Mouse (Mus musculus) forebrain, embryonic 12.5 days (tissue): ENCODE measurements around the gene Parp3. TPM values are rescaled to one million over a fixed set of nuclear protein-coding genes. Genes with fewer than 3 reads are reported as not detected.
A peak's percentile ranks its signal among the peaks of the same experiment; 100 is the strongest.

Source experiments
- ATAC-seq: fragments of 200-750 bp; cut with Nextera tagmentation; 2 replicates; pipeline ENCODE4 v1.8.0; 2017; ENCODE audit warnings: moderate TSS enrichment; ENCODE audit not compliant: low FRiP score
- H3K27ac ChIP-seq: fragments of 300-500 bp; sonication (generic); 2 replicates; pipeline ENCODE4 v1.5.1; 2016; ENCODE audit warnings: mild to moderate bottlenecking
- H3K27me3 ChIP-seq: fragments of 300-500 bp; sonication (generic); 2 replicates; pipeline ENCODE4 v1.6.1; 2016; ENCODE audit warnings: mild to moderate bottlenecking
- H3K36me3 ChIP-seq: fragments of 300-500 bp; sonication (generic); replicated peaks from 2 replicates; pipeline ENCODE4 v1.6.1; 2016; ENCODE audit warnings: mild to moderate bottlenecking
- H3K4me1 ChIP-seq: fragments of 300-500 bp; sonication (generic); 2 replicates; pipeline ENCODE4 v1.6.1; 2016
- H3K4me2 ChIP-seq: fragments of 300-500 bp; sonication (generic); 2 replicates; pipeline ENCODE4 v1.6.1; 2016; ENCODE audit warnings: mild to moderate bottlenecking, moderate library complexity
- H3K4me3 ChIP-seq: fragments of 300-500 bp; sonication (generic); replicated peaks from 2 replicates; pipeline ENCODE4 v1.5.1; 2016; ENCODE audit warnings: mild to moderate bottlenecking
- H3K9ac ChIP-seq: fragments of 300-500 bp; sonication (generic); 2 replicates; pipeline ENCODE4 v1.6.1; 2016; ENCODE audit warnings: mild to moderate bottlenecking
- H3K9me3 ChIP-seq: fragments of 300-500 bp; sonication (generic); 2 replicates; pipeline ENCODE4 v1.6.1; 2016
- WGBS: fragments of 180-500 bp; shearing (Covaris S2); methylation state at CpG from one replicate; pipeline ENCODE4 v1.1.7; 2016; 5-methylcytosine and 5-hydroxymethylcytosine counted together
- polyA plus RNA-seq: library from polyadenylated mRNA; unstranded; fragments of >200 nt; fragmentation: Nextera tagmentation; extraction: Ambion mirVana; gene quantifications from 2 replicates; pipeline ENCODE4 v1.2.1, GENCODE M21; 2016

Gene Parp3
- polyA plus RNA-seq, 1 experiment from 2014 or later = 0.83 TPM

- WGBS = 90% methylated on average over 12 of the region's 12 CpGs
- H3K4me2 ChIP-seq = no peak overlapping the region
- H3K4me3 ChIP-seq = no peak overlapping the region
- H3K36me3 ChIP-seq = peaks cover 72% of the 10 kb centered on the region
- no peaks in the 10 kb centered on the region for H3K9me3 ChIP-seq
- peaks cover 57% of the 10 kb centered on the region for H3K4me1 ChIP-seq
- no peak overlapping the region for H3K9ac ChIP-seq
- ATAC-seq = no peak
- no peak overlapping the region for H3K27ac ChIP-seq
- peaks cover 19% of the 10 kb centered on the region for H3K27me3 ChIP-seq
These were observed 14.3 kb downstream of the Parp3 start for GRCm38 (mm10) chr9:106462430-106462800.

DNA sequence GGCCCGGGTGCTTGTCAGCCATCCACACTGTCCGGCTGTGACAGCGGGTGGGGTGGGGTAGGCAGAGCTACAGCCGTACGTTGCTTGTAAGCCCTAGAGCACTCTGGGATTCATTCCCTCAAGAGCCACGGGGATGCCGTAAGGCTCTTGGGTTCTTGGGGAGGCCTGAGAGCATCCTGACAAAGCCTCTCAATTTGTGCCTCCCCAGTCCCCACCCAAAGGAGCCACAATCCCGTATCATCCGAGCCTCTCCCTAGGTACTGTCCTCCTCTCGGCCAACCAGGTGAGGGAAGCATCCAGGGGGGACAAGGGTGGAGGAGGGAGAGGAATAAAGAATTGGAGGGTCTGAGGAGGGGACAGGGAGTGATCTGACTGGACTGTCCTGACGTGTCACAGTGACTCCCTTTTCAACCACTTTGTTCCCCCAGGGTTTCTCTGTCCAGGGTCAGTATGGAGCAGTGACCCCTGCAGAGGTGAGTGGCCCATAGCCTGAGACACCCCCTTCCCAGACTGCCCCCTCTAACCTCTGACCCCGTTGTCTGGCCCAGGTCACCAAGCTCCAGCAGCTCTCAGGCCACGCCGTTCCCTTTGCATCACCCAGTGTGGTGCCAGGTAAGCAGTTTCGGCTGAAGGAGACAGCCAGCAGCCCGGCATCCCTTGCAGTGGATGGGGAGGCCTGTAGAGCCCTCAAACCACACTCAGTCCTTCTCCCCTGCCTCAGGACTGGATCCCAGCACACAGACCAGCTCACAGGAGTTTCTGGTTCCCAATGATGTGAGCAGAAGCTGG lies 14.9 kb downstream of the Parp3 start:
- H3K27me3 ChIP-seq = peaks cover 19% of the 10 kb centered on the region
- ATAC-seq = no peak
- no peaks in the 10 kb centered on the region for H3K9me3 ChIP-seq
- H3K4me1 ChIP-seq = peaks cover 62% of the 10 kb centered on the region
- peaks cover 78% of the 10 kb centered on the region for H3K36me3 ChIP-seq
- H3K4me2 ChIP-seq = no peak overlapping the region
- no peak overlapping the region for H3K9ac ChIP-seq
- H3K27ac ChIP-seq = no peak overlapping the region
- H3K4me3 ChIP-seq = no peak overlapping the region
- WGBS = 80% methylated on average over 16 of the region's 16 CpGs

DNA sequence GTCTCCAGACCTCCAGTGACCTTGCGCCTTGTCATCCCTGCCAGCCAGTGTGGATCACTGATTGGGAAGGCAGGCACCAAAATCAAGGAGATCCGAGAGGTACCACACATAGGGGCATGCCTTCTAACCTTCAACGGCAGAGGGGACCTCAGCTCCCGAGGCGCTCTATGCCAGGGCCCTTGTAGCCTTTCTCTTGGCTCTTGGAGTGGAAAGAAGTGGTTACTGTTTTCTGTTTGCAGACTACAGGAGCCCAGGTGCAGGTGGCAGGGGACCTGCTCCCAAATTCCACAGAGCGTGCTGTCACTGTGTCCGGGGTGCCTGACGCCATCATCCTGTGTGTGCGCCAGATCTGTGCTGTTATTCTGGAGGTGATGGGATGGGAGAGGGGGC lies 15.7 kb downstream of the Parp3 start:
- no peak for ATAC-seq
- Histone ChIP-seq H3K4me2 (no peak overlapping the region), H3K4me1 (peaks cover 70% of the 10 kb centered on the region), H3K27ac (no peak overlapping the region), H3K4me3 (no peak overlapping the region), H3K36me3 (peaks cover 78% of the 10 kb centered on the region), H3K9ac (no peak overlapping the region), H3K27me3 (peaks cover 19% of the 10 kb centered on the region), H3K9me3 (no peaks in the 10 kb centered on the region)
- WGBS = 92% methylated on average over 9 of the region's 9 CpGs

DNA sequence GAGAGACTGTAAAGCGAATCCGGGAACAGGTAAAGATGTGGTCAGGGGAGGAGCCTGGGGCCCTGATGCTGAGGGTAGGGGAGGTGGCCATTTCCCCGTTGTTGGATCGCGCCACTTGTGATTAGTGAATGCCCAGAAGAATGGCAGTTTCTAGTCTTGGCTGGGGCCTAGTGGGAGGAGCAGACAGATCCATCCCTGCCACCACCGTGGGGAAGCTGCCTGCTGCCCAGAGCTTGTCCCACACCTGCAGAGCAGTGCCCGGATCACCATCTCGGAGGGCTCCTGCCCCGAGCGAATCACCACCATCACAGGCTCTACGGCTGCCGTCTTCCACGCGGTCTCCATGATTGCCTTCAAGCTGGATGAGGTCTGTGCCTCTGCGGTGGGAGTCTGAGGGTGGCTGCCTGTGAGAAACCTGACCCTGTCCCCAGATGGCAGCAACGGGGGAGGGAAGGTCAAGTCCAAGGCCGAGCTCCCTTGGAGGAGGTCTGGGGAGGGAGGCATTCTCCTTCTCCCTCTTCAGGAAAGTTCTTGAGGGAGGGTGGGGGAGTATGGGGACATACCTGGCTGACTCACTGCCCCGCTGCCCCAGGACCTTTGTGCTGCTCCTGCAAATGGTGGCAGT lies 16.2 kb downstream of the Parp3 start:
- Histone ChIP-seq H3K4me3 (no peak overlapping the region), H3K36me3 (peaks cover 73% of the 10 kb centered on the region), H3K9me3 (no peaks in the 10 kb centered on the region), H3K4me2 (no peak overlapping the region), H3K27ac (no peak overlapping the region), H3K4me1 (peaks cover 71% of the 10 kb centered on the region), H3K27me3 (peaks cover 14% of the 10 kb centered on the region), H3K9ac (no peak overlapping the region)
- no peak for ATAC-seq
- 81% methylated on average over 18 of the region's 18 CpGs for WGBS

DNA sequence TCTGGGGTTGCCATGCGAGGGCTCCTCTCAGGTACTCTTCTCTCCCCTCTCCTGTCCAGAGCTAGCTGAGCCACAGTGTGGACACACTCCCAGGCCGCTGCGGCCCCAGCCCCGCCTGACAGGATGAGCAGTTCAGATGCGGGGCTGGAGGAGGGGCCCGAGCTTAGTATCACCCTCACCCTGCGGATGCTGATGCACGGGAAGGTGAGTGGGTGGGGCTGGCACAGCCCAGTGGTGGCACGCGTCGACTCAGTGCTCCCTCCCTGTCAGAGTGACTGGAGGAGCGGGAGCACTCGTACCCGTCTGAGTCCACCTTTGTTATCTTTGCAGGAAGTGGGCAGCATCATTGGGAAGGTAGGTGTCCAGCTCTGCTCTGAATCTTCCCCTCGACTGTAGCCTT lies 16.8 kb downstream of the Parp3 start:
- no peaks in the 10 kb centered on the region for H3K9me3 ChIP-seq
- H3K27me3 ChIP-seq = peaks cover 14% of the 10 kb centered on the region
- ATAC-seq = no peak
- H3K36me3 ChIP-seq = peaks cover 71% of the 10 kb centered on the region
- 86% methylated on average over 15 of the region's 15 CpGs for WGBS
- peaks cover 71% of the 10 kb centered on the region for H3K4me1 ChIP-seq
- no peak overlapping the region for H3K27ac ChIP-seq
- no peak overlapping the region for H3K9ac ChIP-seq
- no peak overlapping the region for H3K4me3 ChIP-seq
- H3K4me2 ChIP-seq = no peak overlapping the region

GRCm38 (mm10) chr9:106457920-106458319 lies 18.8 kb downstream of the Parp3 start:
- Histone ChIP-seq H3K36me3 (peaks cover 54% of the 10 kb centered on the region), H3K9ac (peak overlapping the region; percentile 92), H3K9me3 (no peaks in the 10 kb centered on the region), H3K27ac (peak overlapping the region; percentile 97), H3K4me1 (peaks cover 64% of the 10 kb centered on the region), H3K4me2 (peak overlapping the region; percentile 96), H3K4me3 (peak overlapping the region; percentile 11; the same call in 1 of the 2 replicates), H3K27me3 (peaks cover 5% of the 10 kb centered on the region; the same call in 1 of the 2 replicates)
- 63% methylated on average over 5 of the region's 5 CpGs for WGBS
- no peak for ATAC-seq

DNA sequence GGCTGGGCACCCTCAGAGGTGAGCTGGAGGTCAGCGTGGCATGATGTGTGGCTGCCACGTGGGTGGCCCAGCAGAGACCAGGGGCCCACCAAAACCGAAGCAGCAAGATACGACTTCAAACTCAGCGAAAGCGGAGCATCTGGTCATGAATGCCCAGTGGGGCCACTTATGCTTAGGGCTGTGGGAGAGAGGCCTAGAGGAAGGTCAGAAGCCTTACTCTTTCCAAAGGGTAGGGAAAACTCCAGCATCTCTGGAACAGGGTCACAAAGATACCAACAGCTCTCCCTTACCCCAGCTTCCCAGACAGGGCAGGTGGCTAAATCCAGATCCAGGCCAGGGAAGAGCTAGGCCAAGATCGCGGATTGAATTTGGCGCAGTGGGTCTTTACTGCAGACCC lies 19.6 kb downstream of the Parp3 start:
- Histone ChIP-seq H3K9ac (peak overlapping the region; percentile 92), H3K9me3 (no peaks in the 10 kb centered on the region), H3K27ac (peak overlapping the region; percentile 97), H3K27me3 (peaks cover 3% of the 10 kb centered on the region; the same call in 1 of the 2 replicates), H3K4me3 (peak overlapping the region; percentile 78), H3K4me1 (peaks cover 71% of the 10 kb centered on the region), H3K36me3 (peaks cover 47% of the 10 kb centered on the region), H3K4me2 (peak overlapping the region; percentile 96)
- ATAC-seq = no peak
- WGBS = 37% methylated on average over 9 of the region's 9 CpGs

- peak overlapping the region; percentile 78 for H3K4me3 ChIP-seq
- peaks cover 41% of the 10 kb centered on the region for H3K36me3 ChIP-seq
- peak; percentile 3; the same call in 1 of the 2 replicates for ATAC-seq
- no peaks in the 10 kb centered on the region for H3K9me3 ChIP-seq
- no peaks in the 10 kb centered on the region for H3K27me3 ChIP-seq
- H3K9ac ChIP-seq = peak overlapping the region; percentile 92
- 23% methylated on average over 15 of the region's 15 CpGs for WGBS
- peak overlapping the region; percentile 96 for H3K4me2 ChIP-seq
- H3K27ac ChIP-seq = peak overlapping the region; percentile 97
- H3K4me1 ChIP-seq = peaks cover 78% of the 10 kb centered on the region
These were observed 20.2 kb downstream of the Parp3 start for GRCm38 (mm10) chr9:106456325-106457162.

GRCm38 (mm10) chr9:106454888-106455681 lies 21.7 kb downstream of the Parp3 start:
- peak overlapping the region; percentile 97 for H3K27ac ChIP-seq
- H3K4me3 ChIP-seq = peak overlapping the region; percentile 78
- H3K4me1 ChIP-seq = peaks cover 84% of the 10 kb centered on the region
- peaks cover 27% of the 10 kb centered on the region for H3K36me3 ChIP-seq
- H3K27me3 ChIP-seq = no peaks in the 10 kb centered on the region
- peak; percentile 36; the same call in 1 of the 2 replicates for ATAC-seq
- H3K9me3 ChIP-seq = no peaks in the 10 kb centered on the region
- peak overlapping the region; percentile 96 for H3K4me2 ChIP-seq
- WGBS = 0% methylated on average over 17 of the region's 17 CpGs
- peak overlapping the region; percentile 92 for H3K9ac ChIP-seq

- H3K4me2 ChIP-seq = peak overlapping the region; percentile 96
- ATAC-seq = peak; percentile 8; the same call in 1 of the 2 replicates
- no peaks in the 10 kb centered on the region for H3K27me3 ChIP-seq
- peak overlapping the region; percentile 92 for H3K9ac ChIP-seq
- H3K9me3 ChIP-seq = no peaks in the 10 kb centered on the region
- peaks cover 18% of the 10 kb centered on the region for H3K36me3 ChIP-seq
- H3K4me3 ChIP-seq = peak overlapping the region; percentile 78
- H3K4me1 ChIP-seq = peaks cover 76% of the 10 kb centered on the region
- H3K27ac ChIP-seq = peak overlapping the region; percentile 97
- WGBS = 2% methylated on average over 10 of the region's 20 CpGs
These were observed 22.5 kb downstream of the Parp3 start for GRCm38 (mm10) chr9:106454071-106454761.
